Mouse (Mus musculus) layer of hippocampus, postnatal 10 days (tissue): Measurements from ENCODE around the gene Dnajc4. TPM values are rescaled to one million over a fixed set of nuclear protein-coding genes. Genes with fewer than 3 reads are reported as not detected.

Experiments
- DNase-seq, 2 experiments: peaks; one replicate each; pipeline ENCODE4 v3.0.0; 2021; ENCODE audit warnings: low spot score in 2 of 2
- total RNA-seq, 2 experiments: library from RNA; stranded (reverse); gene quantifications; 2 replicates each; pipeline ENCODE4 v1.2.3; 2021

Dnajc4 gene
- total RNA-seq, 2 experiments from 2014 or later, result 18.1 to 21.5 TPM

GRCm38 (mm10) chr19:6975537-6976521 is 16.5 kb downstream of the Dnajc4 start, which contains the start of gene Plcb3:
Gene Plcb3, minus strand, starts transcription at chr19:6976470.
- DNase-seq, result peak; percentile 83

- DNase-seq, result peak; percentile 72 to 82
Measured at GRCm38 (mm10) chr19:6974211-6975205, 17.9 kb downstream of the Dnajc4 start, which contains the start of gene Ppp1r14b. Gene Ppp1r14b, plus strand, starts transcription at chr19:6974968.

GRCm38 (mm10) chr19:6973581-6974190 is 18.7 kb downstream of the Dnajc4 start:
- DNase-seq, result no peak

- DNase-seq, result no peak
Measured at GRCm38 (mm10) chr19:6972247-6972917, 20.0 kb downstream of the Dnajc4 start.

GRCm38 (mm10) chr19:6971644-6972043 is 20.7 kb downstream of the Dnajc4 start:
- no peak for DNase-seq

- DNase-seq, result no peak
Measured at GRCm38 (mm10) chr19:6970460-6971085, 21.8 kb downstream of the Dnajc4 start.

GRCm38 (mm10) chr19:6969665-6970381 is 22.5 kb downstream of the Dnajc4 start:
- peak; percentile 53 to 72 for DNase-seq

GRCm38 (mm10) chr19:6969291-6969664 is 23.1 kb downstream of the Dnajc4 start:
- DNase-seq, result no peak

GRCm38 (mm10) chr19:6968491-6969271 is 23.7 kb downstream of the Dnajc4 start:
- DNase-seq, result no peak

GRCm38 (mm10) chr19:6956461-6956860 is 35.9 kb downstream of the Dnajc4 start:
- no peak for DNase-seq

- no peak for DNase-seq
Measured at GRCm38 (mm10) chr19:6955424-6955823, 36.9 kb downstream of the Dnajc4 start.

- peak in 1 of 2 experiments; percentile 46 for DNase-seq
Measured at GRCm38 (mm10) chr19:6954046-6954445, 38.3 kb downstream of the Dnajc4 start.

GRCm38 (mm10) chr19:6952712-6953037 is 39.7 kb downstream of the Dnajc4 start:
- no peak for DNase-seq

GRCm38 (mm10) chr19:6951994-6952711 is 40.2 kb downstream of the Dnajc4 start:
- DNase-seq, result peak; percentile 74 to 82

GRCm38 (mm10) chr19:6951381-6951968 is 40.9 kb downstream of the Dnajc4 start:
- DNase-seq, result peak; percentile 90 to 91

GRCm38 (mm10) chr19:6950613-6951153 is 41.7 kb downstream of the Dnajc4 start:
- peak in 1 of 2 experiments; percentile 68 for DNase-seq

GRCm38 (mm10) chr19:6949951-6950350 is 42.4 kb downstream of the Dnajc4 start:
- no peak for DNase-seq
